Mouse (Mus musculus) hindbrain, embryonic 11.5 days (tissue): Measurements from ENCODE around the gene Aimp2. TPM values are rescaled to one million over a fixed set of nuclear protein-coding genes. Genes with fewer than 3 reads are reported as not detected.
A peak's percentile ranks its signal among the peaks of the same experiment; 100 is the strongest.

Source experiments
- ATAC-seq: fragments of 200-750 bp; cut with Nextera tagmentation; 2 replicates; pipeline ENCODE4 v1.8.0; 2017; ENCODE audit warnings: mild to moderate bottlenecking, moderate TSS enrichment, moderate library complexity; ENCODE audit not compliant: low FRiP score
- DNase-seq: peaks from one replicate; pipeline ENCODE4 v3.0.0-alpha.2; 2015; ENCODE audit warnings: low spot score
- H3K27ac ChIP-seq: fragments of 300-500 bp; sonication (generic); 2 replicates; pipeline ENCODE4 v1.5.1; 2014; ENCODE audit warnings: mild to moderate bottlenecking, low read depth, low read length
- H3K27me3 ChIP-seq: fragments of 300-500 bp; sonication (generic); 2 replicates; pipeline ENCODE4 v1.6.1; 2014; ENCODE audit warnings: mild to moderate bottlenecking, low read length, moderate library complexity, mixed read lengths; ENCODE audit not compliant: control insufficient read depth, insufficient read depth
- H3K36me3 ChIP-seq: fragments of 300-500 bp; sonication (generic); 2 replicates; pipeline ENCODE4 v1.6.1; 2014; ENCODE audit warnings: mild to moderate bottlenecking, low read length, moderate library complexity, mixed read lengths; ENCODE audit not compliant: control insufficient read depth, insufficient read depth
- H3K4me1 ChIP-seq: fragments of 300-500 bp; sonication (generic); replicated peaks from 2 replicates; pipeline ENCODE4 v1.6.1; 2014; ENCODE audit warnings: low read length, mixed read lengths; ENCODE audit not compliant: control insufficient read depth, insufficient read depth
- H3K4me2 ChIP-seq: fragments of 300-500 bp; sonication (generic); replicated peaks from 2 replicates; pipeline ENCODE4 v1.6.1; 2014; ENCODE audit warnings: mild to moderate bottlenecking, low read depth, low read length
- H3K4me3 ChIP-seq: fragments of 300-500 bp; sonication (generic); 2 replicates; pipeline ENCODE4 v1.5.1; 2014; ENCODE audit warnings: low read depth, low read length
- H3K9ac ChIP-seq: fragments of 300-500 bp; sonication (generic); 2 replicates; pipeline ENCODE4 v1.6.1; 2014; ENCODE audit warnings: low read depth, low read length
- H3K9me3 ChIP-seq: fragments of 300-500 bp; sonication (generic); 2 replicates; pipeline ENCODE4 v1.6.1; 2016; ENCODE audit warnings: low read length; ENCODE audit not compliant: control insufficient read depth
- WGBS: fragments of 180-500 bp; shearing (Covaris S2); extraction: QIAGEN DNeasy Blood & Tissue Kit; methylation state at CpG from one replicate; pipeline ENCODE4 v1.1.7; 2014; 5-methylcytosine and 5-hydroxymethylcytosine counted together
- polyA plus RNA-seq: library from polyadenylated mRNA; unstranded; fragments of >200 nt; fragmentation: Nextera tagmentation; extraction: Ambion mirVana; gene quantifications from 2 replicates; pipeline ENCODE4 v1.2.1, GENCODE M21; 2014

Aimp2 gene
- polyA plus RNA-seq: 103 and 109 TPM in 2 replicates

GRCm38 (mm10) chr5:143909417-143910400 lies at the start of gene Aimp2, which contains the start of gene Pms2:
Gene Aimp2 (minus strand): TSS chr5:143909847.
Gene Pms2 (plus strand): TSS chr5:143909964.
- Histone ChIP-seq H3K4me2 (peak within 1 kb of the TSS; percentile 52), H3K9me3 (no peaks in the 10 kb centered on the region), H3K36me3 (no peaks in the 10 kb centered on the region), H3K27ac (peak within 1 kb of the TSS; percentile 77), H3K27me3 (no peaks in the 10 kb centered on the region), H3K4me1 (0 out of 2 replicates have a peak, but pooled peaks cover 4% of the 10 kb centered on the region), H3K4me3 (peak within 1 kb of the TSS; percentile 70), H3K9ac (peak within 1 kb of the TSS; percentile 64)
- peak; percentile 96 for DNase-seq
- under 1% methylated on average over 70 of the region's 70 CpGs for WGBS
- ATAC-seq: peak; percentile 100

- H3K4me1 ChIP-seq: no peaks in the 10 kb centered on the region
- no peaks in the 10 kb centered on the region for H3K9me3 ChIP-seq
- no peak for ATAC-seq
- WGBS: 98% methylated on average over 6 of the region's 6 CpGs
- no peak for DNase-seq
- no peak overlapping the region for H3K4me3 ChIP-seq
- H3K27ac ChIP-seq: no peak overlapping the region
- no peak overlapping the region for H3K9ac ChIP-seq
- H3K27me3 ChIP-seq: no peaks in the 10 kb centered on the region
- H3K4me2 ChIP-seq: no peak overlapping the region
- H3K36me3 ChIP-seq: no peaks in the 10 kb centered on the region
Measured at GRCm38 (mm10) chr5:143957101-143957500, 47.5 kb upstream of the Aimp2 start.

GRCm38 (mm10) chr5:143950016-143950415 lies 40.4 kb upstream of the Aimp2 start:
- WGBS: 38% methylated on average over 5 of the region's 5 CpGs
- DNase-seq: no peak
- H3K9me3 ChIP-seq: no peaks in the 10 kb centered on the region
- H3K4me3 ChIP-seq: no peak overlapping the region
- H3K4me1 ChIP-seq: no peaks in the 10 kb centered on the region
- no peaks in the 10 kb centered on the region for H3K27me3 ChIP-seq
- no peak for ATAC-seq
- H3K4me2 ChIP-seq: no peak overlapping the region
- H3K27ac ChIP-seq: no peak overlapping the region
- no peak overlapping the region for H3K9ac ChIP-seq
- no peaks in the 10 kb centered on the region for H3K36me3 ChIP-seq

- DNase-seq: no peak
- WGBS: 91% methylated on average over 12 of the region's 12 CpGs
- H3K27me3 ChIP-seq: no peaks in the 10 kb centered on the region
- no peak overlapping the region for H3K4me3 ChIP-seq
- no peak for ATAC-seq
- H3K36me3 ChIP-seq: no peaks in the 10 kb centered on the region
- no peak overlapping the region for H3K27ac ChIP-seq
- no peak overlapping the region for H3K9ac ChIP-seq
- no peaks in the 10 kb centered on the region for H3K9me3 ChIP-seq
- H3K4me2 ChIP-seq: no peak overlapping the region
- H3K4me1 ChIP-seq: no peaks in the 10 kb centered on the region
Measured at GRCm38 (mm10) chr5:143948361-143948760, 38.7 kb upstream of the Aimp2 start.

- no peak overlapping the region for H3K4me2 ChIP-seq
- ATAC-seq (no peak), DNase-seq (no peak)
- 87% methylated on average over 14 of the region's 14 CpGs for WGBS
- no peak overlapping the region for H3K4me3 ChIP-seq
- no peaks in the 10 kb centered on the region for H3K4me1 ChIP-seq
- H3K9me3 ChIP-seq: no peaks in the 10 kb centered on the region
- no peaks in the 10 kb centered on the region for H3K36me3 ChIP-seq
- no peaks in the 10 kb centered on the region for H3K27me3 ChIP-seq
- no peak overlapping the region for H3K9ac ChIP-seq
- H3K27ac ChIP-seq: no peak overlapping the region
Measured at GRCm38 (mm10) chr5:143943231-143944125, 33.8 kb upstream of the Aimp2 start.

GRCm38 (mm10) chr5:143941588-143941987 lies 31.9 kb upstream of the Aimp2 start:
- H3K9me3 ChIP-seq: no peaks in the 10 kb centered on the region
- no peak overlapping the region for H3K4me2 ChIP-seq
- H3K27ac ChIP-seq: no peak overlapping the region
- no peak for DNase-seq
- WGBS: 19% methylated on average over 10 of the region's 10 CpGs
- H3K27me3 ChIP-seq: no peaks in the 10 kb centered on the region
- no peaks in the 10 kb centered on the region for H3K4me1 ChIP-seq
- no peak overlapping the region for H3K9ac ChIP-seq
- no peak overlapping the region for H3K4me3 ChIP-seq
- ATAC-seq: no peak
- H3K36me3 ChIP-seq: no peaks in the 10 kb centered on the region

- H3K27ac ChIP-seq: no peak overlapping the region
- no peaks in the 10 kb centered on the region for H3K27me3 ChIP-seq
- DNase-seq (no peak), ATAC-seq (no peak)
- no peaks in the 10 kb centered on the region for H3K36me3 ChIP-seq
- H3K4me1 ChIP-seq: no peaks in the 10 kb centered on the region
- 86% methylated on average over 9 of the region's 9 CpGs for WGBS
- H3K9ac ChIP-seq: no peak overlapping the region
- no peak overlapping the region for H3K4me2 ChIP-seq
- H3K4me3 ChIP-seq: no peak overlapping the region
- H3K9me3 ChIP-seq: no peaks in the 10 kb centered on the region
Measured at GRCm38 (mm10) chr5:143936156-143936555, 26.5 kb upstream of the Aimp2 start.

- Histone ChIP-seq H3K27ac (no peak overlapping the region), H3K9me3 (no peaks in the 10 kb centered on the region), H3K36me3 (peaks cover 4% of the 10 kb centered on the region; the same call in 1 of the 2 replicates), H3K9ac (no peak overlapping the region), H3K4me3 (no peak overlapping the region), H3K4me2 (no peak overlapping the region), H3K27me3 (no peaks in the 10 kb centered on the region), H3K4me1 (no peaks in the 10 kb centered on the region)
- ATAC-seq: no peak
- WGBS: 93% methylated on average over 1 of the region's 1 CpGs
- DNase-seq: no peak
Measured at GRCm38 (mm10) chr5:143933875-143934274, 24.2 kb upstream of the Aimp2 start.
